Mouse (Mus musculus) T-cell, adult 2 months (primary cell): Measurements from ENCODE around the gene Gm49601.

Experiments
- DNase-seq: peaks from one replicate; pipeline ENCODE4 v3.0.0; 2022; ENCODE audit warnings: low spot score

Gene Gm49601

GRCm38 (mm10) chr16:18608226-18608625 lies 18.0 kb downstream of the Gm49601 start:
- no peak for DNase-seq

GRCm38 (mm10) chr16:18605705-18606104 lies 20.5 kb downstream of the Gm49601 start:
- DNase-seq: no peak

- DNase-seq: no peak
These were observed 21.9 kb downstream of the Gm49601 start for GRCm38 (mm10) chr16:18604267-18604701.

- no peak for DNase-seq
These were observed 24.8 kb downstream of the Gm49601 start for GRCm38 (mm10) chr16:18601447-18601846.

GRCm38 (mm10) chr16:18598006-18598405 lies 28.2 kb downstream of the Gm49601 start:
- DNase-seq: no peak

- no peak for DNase-seq
These were observed 30.0 kb downstream of the Gm49601 start for GRCm38 (mm10) chr16:18596255-18596654.

- DNase-seq: no peak
These were observed 32.3 kb downstream of the Gm49601 start for GRCm38 (mm10) chr16:18593930-18594329.

- no peak for DNase-seq
These were observed 34.9 kb downstream of the Gm49601 start for GRCm38 (mm10) chr16:18591047-18592018.

- peak; percentile 37 for DNase-seq
These were observed 36.1 kb downstream of the Gm49601 start, which contains the start of gene Tbx1 for GRCm38 (mm10) chr16:18589804-18590790. Gene Tbx1 (minus strand): TSS chr16:18590671.

GRCm38 (mm10) chr16:18589080-18589621 lies 37.1 kb downstream of the Gm49601 start:
- no peak for DNase-seq

- no peak for DNase-seq
These were observed 37.5 kb downstream of the Gm49601 start for GRCm38 (mm10) chr16:18588738-18589055.

- DNase-seq: no peak
These were observed 38.1 kb downstream of the Gm49601 start for GRCm38 (mm10) chr16:18587847-18588737.

GRCm38 (mm10) chr16:18586906-18587546 lies 39.2 kb downstream of the Gm49601 start:
- DNase-seq: no peak

- DNase-seq: no peak
These were observed 39.9 kb downstream of the Gm49601 start for GRCm38 (mm10) chr16:18586076-18586905.

GRCm38 (mm10) chr16:18585676-18586075 lies 40.6 kb downstream of the Gm49601 start:
- DNase-seq: no peak

- no peak for DNase-seq
These were observed 41.2 kb downstream of the Gm49601 start for GRCm38 (mm10) chr16:18584901-18585510.

GRCm38 (mm10) chr16:18583673-18584357 lies 42.4 kb downstream of the Gm49601 start:
- no peak for DNase-seq

GRCm38 (mm10) chr16:18583169-18583568 lies 43.1 kb downstream of the Gm49601 start:
- DNase-seq: no peak
